Mouse (Mus musculus) stomach, adult 2 months (tissue): Measurements from ENCODE around the gene Pcyox1. TPM values are rescaled to one million over a fixed set of nuclear protein-coding genes. Genes with fewer than 3 reads are reported as not detected.

Experiments
- polyA plus RNA-seq: library from polyadenylated mRNA; depleted of rRNA; stranded (reverse); fragments of >200 nt; gene quantifications from 2 replicates; pipeline ENCODE4 v1.2.3, GENCODE M21; 2012; rRNA removed

The Pcyox1 gene
- 14.1 and 16.2 TPM in 2 replicates for polyA plus RNA-seq

DNA sequence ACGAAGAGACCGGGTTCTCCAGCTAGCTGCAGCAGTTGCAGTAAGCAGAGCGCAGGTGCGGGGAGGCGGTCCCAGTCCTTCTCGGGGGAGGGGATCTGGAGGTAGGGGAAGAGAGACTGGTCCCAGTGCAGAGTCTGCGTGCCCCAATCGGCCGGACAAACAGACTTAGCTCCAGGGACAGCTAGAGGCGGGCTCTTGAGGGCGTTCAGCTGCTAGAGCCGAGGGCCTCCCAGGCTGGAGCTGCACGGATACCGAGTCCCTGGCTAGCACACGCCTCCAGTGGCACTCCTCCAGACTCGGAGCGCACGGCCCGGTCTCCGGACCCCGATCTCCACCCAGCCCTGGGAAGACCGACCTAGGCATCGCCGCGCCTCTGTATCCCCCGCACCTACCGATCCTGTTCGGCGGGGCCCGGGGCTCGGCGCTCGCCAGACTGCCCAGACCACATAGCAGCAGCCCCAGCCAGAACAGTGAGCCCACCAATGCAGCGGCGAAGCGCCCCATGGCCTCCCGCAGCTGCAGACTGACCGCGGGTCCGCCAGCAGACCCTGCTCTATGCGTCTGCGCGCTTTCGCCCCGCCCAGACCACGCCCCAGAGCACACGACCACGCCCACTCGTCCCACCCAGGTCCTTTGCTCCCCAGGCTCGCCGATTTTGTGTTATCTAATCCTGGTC, at the start of gene Pcyox1:
Pcyox1 (minus strand) TSS at position 574 of the 676 bp plus-strand sequence.

DNA sequence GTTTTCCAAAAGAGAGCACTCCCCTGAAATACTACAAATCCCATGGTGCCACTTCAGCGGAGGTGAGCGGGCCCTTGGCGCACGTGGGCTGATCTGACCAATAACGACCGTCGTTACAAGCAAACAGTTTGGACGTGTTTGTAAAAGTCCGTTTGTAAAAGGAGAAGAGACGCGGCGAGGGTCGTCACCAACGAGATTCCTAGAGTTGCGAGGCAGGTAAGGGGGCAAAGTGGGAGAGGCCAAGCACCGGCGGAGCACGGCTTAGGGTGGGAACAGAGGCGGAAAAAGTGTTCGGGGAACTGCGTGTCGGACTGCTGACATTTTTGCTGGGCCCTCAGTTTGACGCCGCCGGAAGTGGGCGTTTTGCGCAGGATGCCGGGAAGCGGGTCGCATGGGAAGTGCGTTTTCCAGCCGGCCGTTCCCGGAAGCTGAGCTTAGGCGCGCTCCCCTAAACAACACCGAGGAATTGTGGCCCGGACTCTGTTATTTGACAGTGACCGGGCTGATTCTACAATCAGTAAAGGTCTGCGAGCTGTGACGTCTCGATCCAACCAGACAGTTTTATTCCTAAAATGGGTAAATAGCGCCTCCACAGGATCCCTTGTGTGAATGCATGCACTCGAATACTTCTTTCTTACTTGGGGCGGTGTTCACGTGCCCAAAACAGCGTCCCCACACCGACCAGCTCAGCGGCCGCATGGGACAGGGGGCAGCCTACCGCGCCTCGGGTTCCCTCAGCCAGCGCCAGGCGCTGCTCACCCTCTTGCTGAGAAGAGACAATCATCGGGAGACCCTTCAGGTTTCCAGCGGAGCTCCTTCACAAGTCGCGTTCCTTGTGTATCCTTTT, 41.5 kb upstream of the Pcyox1 start, which contains the start of gene C87436:
C87436 (plus strand) TSS at position 103 of the 847 bp plus-strand sequence.

DNA sequence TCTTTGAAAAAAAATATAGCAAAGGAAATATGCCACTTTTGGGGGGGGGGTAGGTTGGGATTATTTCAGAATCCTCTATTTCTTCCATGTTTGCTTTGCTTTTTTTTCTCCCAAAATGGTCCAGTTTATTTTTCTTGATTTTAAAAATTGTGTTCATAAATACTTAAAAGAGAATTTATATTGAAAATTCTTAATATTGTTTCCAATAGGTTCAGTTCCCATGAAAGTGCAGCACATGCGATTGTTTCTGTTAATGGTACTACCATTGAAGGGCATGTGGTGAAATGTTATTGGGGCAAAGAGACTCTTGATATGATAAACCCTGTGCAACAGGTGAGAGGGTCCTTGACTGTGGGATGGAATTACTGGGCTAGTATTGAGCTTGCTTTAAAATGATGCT, 29.4 kb upstream of the Pcyox1 start, which contains the start of gene Gm44790:
Gm44790 (plus strand) TSS at position 301 of the 400 bp plus-strand sequence.

DNA sequence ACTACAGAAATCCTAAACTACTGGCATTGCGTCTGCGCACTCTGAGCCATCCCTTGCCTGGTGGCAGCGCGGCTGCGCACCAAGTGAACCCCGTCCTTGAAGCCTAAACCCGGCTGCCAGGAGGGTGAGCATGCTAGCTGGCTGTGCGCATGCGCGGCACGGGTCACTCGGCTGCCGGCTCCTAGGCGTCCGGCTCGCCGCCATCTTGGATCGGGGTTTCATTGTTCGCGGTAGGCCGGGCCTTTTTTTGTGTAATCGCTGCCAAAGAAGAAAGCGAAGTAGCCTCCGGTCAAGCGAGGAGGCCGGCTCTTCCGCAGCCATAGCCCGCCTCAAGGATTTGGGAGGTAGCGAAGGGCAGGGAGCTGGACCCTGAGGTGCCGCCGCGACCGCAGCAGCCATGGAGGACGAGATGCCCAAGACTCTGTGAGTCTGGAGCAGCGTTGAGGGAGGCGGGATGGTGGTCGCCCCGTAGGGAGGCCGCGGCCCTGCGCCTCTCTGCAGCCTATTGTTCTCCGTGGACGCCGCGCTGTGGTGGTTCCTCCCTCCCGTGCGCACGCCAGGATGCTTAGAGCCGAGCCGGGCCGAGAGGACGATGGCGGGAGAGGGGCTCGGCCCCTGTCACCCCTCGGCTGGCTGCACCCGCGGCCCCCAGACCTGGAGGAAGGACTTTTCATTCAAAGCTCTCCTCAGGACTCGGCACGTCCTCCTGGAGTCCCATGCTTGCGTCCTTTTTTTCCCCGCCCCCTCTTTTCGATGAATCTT, 7.3 kb upstream of the Pcyox1 start, which contains the start of gene Tia1:
Tia1 (plus strand) TSS at position 120 of the 762 bp plus-strand sequence.

DNA sequence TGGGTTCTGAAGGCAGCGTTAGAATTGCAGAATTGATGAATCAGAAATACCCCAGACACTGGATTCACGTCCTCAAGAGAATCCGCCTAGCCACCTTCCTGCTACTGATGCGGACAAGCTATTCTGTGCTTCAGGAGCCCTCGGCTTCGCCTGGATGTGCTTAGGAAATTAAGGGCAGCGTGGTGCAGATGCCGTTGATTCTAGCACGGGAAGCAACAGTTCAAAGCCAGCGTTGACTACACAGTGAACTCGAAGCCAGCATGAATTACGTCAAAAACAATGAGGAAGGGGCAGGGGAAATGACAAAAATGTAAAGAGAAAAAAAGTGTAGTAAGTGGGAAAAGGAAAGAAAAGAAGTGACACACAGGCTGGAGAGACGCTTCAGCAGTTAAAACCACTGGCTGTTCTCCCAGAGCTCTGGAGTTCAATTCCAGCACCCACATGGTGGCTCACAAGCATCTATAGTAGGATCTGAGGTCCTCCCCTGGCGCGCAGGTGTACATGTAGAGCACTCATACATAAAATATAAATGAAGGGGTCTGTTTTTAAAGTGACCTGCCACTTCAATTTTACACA, 26.1 kb downstream of the Pcyox1 start, which contains the start of gene Snrpg:
Snrpg (plus strand) TSS at position 541 of the 576 bp plus-strand sequence.

DNA sequence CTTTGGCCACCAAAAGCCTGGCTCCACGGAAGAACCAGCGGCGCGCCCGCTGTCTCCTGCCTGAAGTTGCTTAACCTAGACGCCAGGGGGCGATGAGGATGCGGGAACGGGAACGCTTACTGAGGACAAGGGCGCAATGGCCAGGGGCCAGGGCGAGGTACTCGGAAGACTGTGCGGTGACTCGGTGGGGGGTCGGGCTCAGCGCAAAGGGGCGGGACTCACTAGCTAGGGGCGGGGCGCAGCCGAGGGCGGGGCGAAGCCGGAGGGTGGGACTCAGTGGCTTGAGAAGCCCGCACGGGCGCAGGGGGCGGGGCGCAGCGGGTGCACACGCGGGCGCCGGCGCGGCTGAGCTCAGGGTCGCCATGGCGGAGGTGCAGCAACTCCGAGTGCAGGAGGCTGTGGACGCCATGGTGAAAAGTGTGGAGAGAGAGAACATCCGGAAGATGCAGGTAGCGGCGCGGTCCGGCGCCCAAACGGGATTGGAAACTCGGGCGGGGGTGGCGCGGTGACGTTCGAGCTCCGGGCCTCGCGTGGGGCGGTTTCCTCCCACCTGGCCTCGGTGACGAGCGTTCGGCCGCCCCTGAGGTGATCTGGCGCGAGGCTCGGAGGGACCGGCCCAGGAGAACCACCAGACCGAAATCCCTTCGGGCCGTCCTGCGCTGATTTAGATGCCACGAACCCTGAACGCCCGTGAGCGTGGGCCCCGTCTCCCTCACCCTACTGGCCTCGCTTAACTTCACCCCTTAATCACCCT, 31.4 kb downstream of the Pcyox1 start, which contains the start of gene Fam136a:
Fam136a (plus strand) TSS at position 276 of the 754 bp plus-strand sequence.

Other genes starting within 250 kb of the Pcyox1 start
- 14.0 and 17.2 TPM in 2 replicates for gene Tgfa, start 201.9 kb downstream of the Pcyox1 start, polyA plus RNA-seq
- gene Fam136a, start 31.5 kb downstream of the Pcyox1 start, polyA plus RNA-seq: 6.9 and 7.5 TPM in 2 replicates
- gene Snrpg, start 25.9 kb downstream of the Pcyox1 start, polyA plus RNA-seq: 6.6 and 9.0 TPM in 2 replicates
- 3.7 and 3.8 TPM in 2 replicates for gene Tia1, start 7.1 kb upstream of the Pcyox1 start, polyA plus RNA-seq
- 1.5 and 3.6 TPM in 2 replicates for gene Gm44790, start 29.5 kb upstream of the Pcyox1 start, polyA plus RNA-seq
- 1.8 and 2.6 TPM in 2 replicates for gene C87436, start 41.2 kb upstream of the Pcyox1 start, polyA plus RNA-seq
- gene Pcbp1, start 129.2 kb upstream of the Pcyox1 start, polyA plus RNA-seq: 149 and 169 TPM in 2 replicates
- gene Asprv1, start 231.0 kb upstream of the Pcyox1 start, polyA plus RNA-seq: 127 and 206 TPM in 2 replicates